Mouse (Mus musculus) hindbrain, postnatal 0 days (tissue): ENCODE results near the gene Npsr1. TPM values are rescaled to one million over a fixed set of nuclear protein-coding genes. Genes with fewer than 3 reads are reported as not detected.

ENCODE experiments used
- ATAC-seq: fragments of 200-750 bp; cut with Nextera tagmentation; 2 replicates; pipeline ENCODE4 v1.8.0; 2017; ENCODE audit warnings: mild to moderate bottlenecking, moderate TSS enrichment, moderate library complexity
- DNase-seq: peaks from one replicate; pipeline ENCODE4 v3.0.0-alpha.2; 2015; ENCODE audit warnings: low spot score
- H3K27ac ChIP-seq: fragments of 300-500 bp; sonication (generic); 2 replicates; pipeline ENCODE4 v1.5.1; 2014; ENCODE audit warnings: mild to moderate bottlenecking
- H3K27me3 ChIP-seq: fragments of 300-500 bp; sonication (generic); 2 replicates; pipeline ENCODE4 v1.6.1; 2014; ENCODE audit warnings: low read length, mixed read lengths; ENCODE audit not compliant: insufficient read depth
- H3K36me3 ChIP-seq: fragments of 300-500 bp; sonication (generic); 2 replicates; pipeline ENCODE4 v1.6.1; 2014; ENCODE audit warnings: low read length, mixed read lengths; ENCODE audit not compliant: insufficient read depth
- H3K4me1 ChIP-seq: fragments of 300-500 bp; sonication (generic); 2 replicates; pipeline ENCODE4 v1.6.1; 2014; ENCODE audit warnings: antibody characterized with exemption, low read length, mixed read lengths; ENCODE audit not compliant: insufficient read depth
- H3K4me2 ChIP-seq: fragments of 300-500 bp; sonication (generic); 2 replicates; pipeline ENCODE4 v1.6.1; 2014; ENCODE audit warnings: low read depth, mild to moderate bottlenecking, low read length, moderate library complexity, mixed read lengths
- H3K4me3 ChIP-seq: fragments of 300-500 bp; sonication (generic); 2 replicates; pipeline ENCODE4 v1.5.1; 2014; ENCODE audit warnings: low read length
- H3K9ac ChIP-seq: fragments of 300-500 bp; sonication (generic); replicated peaks from 2 replicates; pipeline ENCODE4 v1.6.1; 2014; ENCODE audit warnings: mild to moderate bottlenecking, low read length, moderate library complexity, mixed read lengths
- H3K9me3 ChIP-seq: fragments of 300-500 bp; sonication (generic); 2 replicates; pipeline ENCODE4 v1.6.1; 2016; ENCODE audit warnings: low read length, mixed read lengths
- CTCF ChIP-seq: IDR thresholded peaks from 2 replicates; pipeline ENCODE4 v1.5.1; 2016; ENCODE audit warnings: antibody characterized with exemption, control low read depth, low read depth
- WGBS: fragments of 180-500 bp; shearing (Covaris S2); extraction: QIAGEN DNeasy Blood & Tissue Kit; methylation state at CpG from one replicate; pipeline ENCODE4 v1.1.7; 2014; 5-methylcytosine and 5-hydroxymethylcytosine counted together
- polyA plus RNA-seq: library from polyadenylated mRNA; unstranded; fragments of >200 nt; fragmentation: Nextera tagmentation; extraction: Ambion mirVana; gene quantifications from 2 replicates; pipeline ENCODE4 v1.2.1, GENCODE M21; 2015
- total RNA-seq: library from RNA; depleted of rRNA; stranded (reverse); fragments of >200 nt; gene quantifications from 2 replicates; pipeline ENCODE4 v1.2.3, GENCODE M21; 2014

The Npsr1 gene
- total and polyA plus RNA-seq, 2 experiments from 2014 or later, result 0.84 to 1.2 TPM

DNA sequence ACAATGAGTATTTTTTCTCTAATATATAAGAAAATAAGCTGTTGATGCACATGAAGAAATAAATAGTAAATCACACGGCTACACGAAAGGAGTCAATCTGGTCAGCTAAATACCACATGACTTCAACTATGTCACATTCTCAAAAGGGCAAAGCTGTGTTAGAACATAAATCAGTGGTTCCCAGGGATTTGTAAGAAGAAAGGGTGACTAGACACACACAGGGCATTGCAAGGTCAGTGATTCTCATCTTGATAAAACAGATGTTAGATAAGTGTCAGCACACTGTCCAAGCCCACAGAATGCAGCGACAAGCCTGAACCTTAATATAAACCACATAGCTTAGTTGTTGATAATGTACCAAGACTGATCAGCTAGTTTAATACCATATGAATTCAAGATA is 184.8 kb downstream of the Npsr1 start:
- H3K4me1 ChIP-seq, result no peaks in the 10 kb centered on the region

DNA sequence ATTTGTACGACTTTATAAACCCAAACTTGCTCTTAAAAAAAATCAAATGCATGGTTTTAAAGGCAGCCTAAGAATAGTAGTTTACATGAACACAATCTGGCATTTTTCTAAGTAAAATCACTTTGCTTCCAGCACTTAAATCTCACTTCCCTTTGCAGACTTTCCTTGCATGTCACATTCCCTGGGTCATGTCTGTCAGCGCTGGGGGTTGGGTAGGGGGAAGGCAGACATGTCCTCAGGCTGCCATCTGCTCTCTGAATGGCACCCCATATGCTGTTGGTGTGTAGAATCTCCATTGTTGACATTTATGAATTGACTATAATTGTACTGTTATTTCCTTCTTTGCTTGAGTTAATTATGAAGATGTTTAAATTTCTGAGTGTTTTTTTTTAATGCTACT is 185.3 kb downstream of the Npsr1 start:
- 55% methylated on average over 2 of the region's 2 CpGs for WGBS
- Histone ChIP-seq H3K4me3 (no peak overlapping the region), H3K27me3 (no peaks in the 10 kb centered on the region), H3K9ac (no peak overlapping the region), H3K27ac (no peak overlapping the region), H3K9me3 (no peaks in the 10 kb centered on the region), H3K4me2 (no peak overlapping the region), H3K4me1 (no peaks in the 10 kb centered on the region), H3K36me3 (no peaks in the 10 kb centered on the region)
- no peak for TF ChIP-seq CTCF
- DNase-seq (peak; percentile 50), ATAC-seq (peak; percentile 63; the same call in 1 of the 2 replicates)

More for the DNA sequence above, 184.8 kb downstream of the Npsr1 start:
- Histone ChIP-seq H3K4me2 (no peak overlapping the region), H3K4me3 (no peak overlapping the region), H3K9ac (no peak overlapping the region), H3K9me3 (no peaks in the 10 kb centered on the region), H3K36me3 (no peaks in the 10 kb centered on the region), H3K27ac (no peak overlapping the region), H3K27me3 (no peaks in the 10 kb centered on the region)
- DNase-seq, result no peak
- no peak for ATAC-seq
- TF ChIP-seq CTCF, result no peak
- 71% methylated on average over 3 of the region's 3 CpGs for WGBS

DNA sequence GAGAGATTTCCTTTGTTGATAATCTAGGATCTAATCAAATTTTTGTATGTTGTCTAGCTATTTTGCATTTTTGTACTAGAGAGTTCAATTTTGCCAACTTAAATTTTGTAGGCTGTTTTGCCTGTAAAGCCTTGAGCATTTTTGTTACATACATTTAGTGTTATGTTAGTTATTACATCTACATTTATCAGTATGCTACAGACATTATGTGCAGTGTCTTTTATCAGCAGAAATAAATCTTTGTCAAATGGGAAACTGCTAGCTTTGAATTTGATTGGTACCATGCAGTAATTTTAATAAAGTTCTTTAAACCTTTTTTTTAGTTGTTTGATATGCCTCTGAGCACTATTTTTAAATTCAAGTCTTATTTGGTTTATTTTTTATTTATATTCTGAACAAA is 185.7 kb downstream of the Npsr1 start:
- H3K9ac ChIP-seq, result no peak overlapping the region
- H3K4me2 ChIP-seq, result no peak overlapping the region
- no peaks in the 10 kb centered on the region for H3K4me1 ChIP-seq
- ATAC-seq, result no peak
- no peak overlapping the region for H3K27ac ChIP-seq
- no peaks in the 10 kb centered on the region for H3K27me3 ChIP-seq
- no peak for DNase-seq
- H3K4me3 ChIP-seq, result no peak overlapping the region
- H3K36me3 ChIP-seq, result no peaks in the 10 kb centered on the region
- TF ChIP-seq CTCF, result no peak
- no peaks in the 10 kb centered on the region for H3K9me3 ChIP-seq

DNA sequence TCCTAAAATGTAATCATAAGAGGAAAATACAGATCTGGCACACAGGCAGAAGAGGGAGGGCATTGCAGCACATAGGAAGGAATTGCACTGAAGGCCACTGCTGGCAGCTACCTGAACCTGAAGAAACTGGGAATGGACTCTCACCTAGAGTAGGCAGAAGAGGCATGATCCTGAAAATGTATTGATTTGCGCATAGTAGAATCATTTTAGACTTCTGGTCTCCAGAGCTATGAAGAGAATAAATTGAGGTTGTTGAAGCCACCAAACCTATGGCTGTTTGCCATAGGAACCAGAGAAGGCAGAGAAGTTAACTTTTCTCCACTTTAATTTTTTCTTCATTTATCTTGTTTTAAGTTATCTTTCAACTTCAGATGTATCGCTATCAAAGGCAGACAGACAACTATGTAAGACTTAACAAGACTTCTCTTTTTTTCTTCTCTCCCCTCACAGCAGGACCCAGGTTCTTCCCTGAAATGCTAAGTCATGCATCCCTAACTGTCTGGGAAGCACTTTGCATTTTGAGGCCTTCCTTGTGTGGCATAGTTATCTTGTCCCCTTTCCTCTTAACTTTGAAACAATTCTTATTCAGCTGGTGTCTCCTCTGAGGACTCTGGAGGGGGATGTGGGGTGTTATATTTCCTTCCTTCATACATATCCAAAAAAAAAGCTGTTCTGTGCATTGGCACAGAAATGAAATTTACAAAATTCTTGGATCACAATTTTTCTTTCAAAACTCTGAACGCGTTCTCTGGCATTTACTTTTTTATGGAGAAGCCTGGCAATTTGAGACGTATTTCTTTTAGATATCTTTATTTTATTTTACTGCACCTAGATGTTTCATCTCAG is 186.7 kb downstream of the Npsr1 start:
- ATAC-seq, result no peak
- 82% methylated on average over 5 of the region's 5 CpGs for WGBS

DNA sequence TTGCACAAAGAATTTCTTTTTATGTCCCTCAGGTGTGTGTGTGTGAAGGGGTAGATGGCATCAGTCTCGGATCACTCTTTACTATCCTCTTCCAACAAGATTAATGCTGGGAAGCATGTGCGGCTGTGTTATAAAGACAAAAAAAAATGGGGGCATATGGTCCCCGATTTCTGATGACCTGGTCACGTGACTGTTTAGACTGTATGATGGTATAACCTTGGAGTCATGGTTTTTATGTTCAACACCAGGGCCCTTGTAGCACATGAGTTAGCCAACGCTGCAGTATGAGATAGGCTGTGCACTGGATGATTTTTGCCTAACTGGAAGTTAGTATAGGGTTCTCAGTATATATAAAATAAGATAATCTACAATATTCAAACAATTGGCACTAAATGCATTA is 187.6 kb downstream of the Npsr1 start:
- H3K9me3 ChIP-seq, result no peaks in the 10 kb centered on the region
- H3K4me3 ChIP-seq, result no peak overlapping the region
- H3K36me3 ChIP-seq, result no peaks in the 10 kb centered on the region
- WGBS, result 92% methylated on average over 5 of the region's 5 CpGs
- H3K9ac ChIP-seq, result no peak overlapping the region
- ATAC-seq (no peak), DNase-seq (no peak)
- H3K4me2 ChIP-seq, result no peak overlapping the region
- no peaks in the 10 kb centered on the region for H3K27me3 ChIP-seq
- no peaks in the 10 kb centered on the region for H3K4me1 ChIP-seq
- no peak for TF ChIP-seq CTCF
- H3K27ac ChIP-seq, result no peak overlapping the region

More for the DNA sequence above, 186.7 kb downstream of the Npsr1 start:
- H3K36me3 ChIP-seq, result no peaks in the 10 kb centered on the region
- H3K4me2 ChIP-seq, result no peak overlapping the region
- H3K9ac ChIP-seq, result no peak overlapping the region
- DNase-seq, result no peak
- no peaks in the 10 kb centered on the region for H3K4me1 ChIP-seq
- no peak overlapping the region for H3K4me3 ChIP-seq
- H3K27ac ChIP-seq, result no peak overlapping the region
- no peak for TF ChIP-seq CTCF
- no peaks in the 10 kb centered on the region for H3K9me3 ChIP-seq
- no peaks in the 10 kb centered on the region for H3K27me3 ChIP-seq

DNA sequence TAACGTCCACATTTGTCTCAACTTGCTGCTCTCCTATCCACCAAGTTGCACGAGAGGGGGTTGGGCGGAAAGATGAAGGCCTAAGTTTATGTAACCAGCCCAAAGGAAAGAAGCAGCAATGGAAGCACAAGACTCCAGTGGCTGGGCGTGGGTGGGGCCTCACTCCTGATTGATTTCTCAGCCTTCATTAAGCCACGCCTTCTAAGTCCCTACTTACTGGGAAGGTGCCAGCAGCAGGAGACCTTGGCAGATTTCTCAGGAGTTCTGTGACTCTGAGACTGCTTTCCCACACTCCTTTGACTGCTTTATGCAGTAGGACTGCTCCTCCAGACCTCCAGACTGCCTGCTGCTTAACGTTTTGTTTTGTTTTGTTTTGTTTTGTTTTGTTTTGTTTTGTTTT is 193.6 kb downstream of the Npsr1 start:
- peak; percentile 31 for DNase-seq
- H3K27me3 ChIP-seq, result no peaks in the 10 kb centered on the region
- H3K9me3 ChIP-seq, result no peaks in the 10 kb centered on the region
- 48% methylated on average over 6 of the region's 6 CpGs for WGBS
- no peak overlapping the region for H3K27ac ChIP-seq
- no peak for ATAC-seq
- no peak overlapping the region for H3K4me3 ChIP-seq
- no peak overlapping the region for H3K9ac ChIP-seq
- no peaks in the 10 kb centered on the region for H3K36me3 ChIP-seq
- H3K4me1 ChIP-seq, result no peaks in the 10 kb centered on the region
- no peak for TF ChIP-seq CTCF
- no peak overlapping the region for H3K4me2 ChIP-seq

DNA sequence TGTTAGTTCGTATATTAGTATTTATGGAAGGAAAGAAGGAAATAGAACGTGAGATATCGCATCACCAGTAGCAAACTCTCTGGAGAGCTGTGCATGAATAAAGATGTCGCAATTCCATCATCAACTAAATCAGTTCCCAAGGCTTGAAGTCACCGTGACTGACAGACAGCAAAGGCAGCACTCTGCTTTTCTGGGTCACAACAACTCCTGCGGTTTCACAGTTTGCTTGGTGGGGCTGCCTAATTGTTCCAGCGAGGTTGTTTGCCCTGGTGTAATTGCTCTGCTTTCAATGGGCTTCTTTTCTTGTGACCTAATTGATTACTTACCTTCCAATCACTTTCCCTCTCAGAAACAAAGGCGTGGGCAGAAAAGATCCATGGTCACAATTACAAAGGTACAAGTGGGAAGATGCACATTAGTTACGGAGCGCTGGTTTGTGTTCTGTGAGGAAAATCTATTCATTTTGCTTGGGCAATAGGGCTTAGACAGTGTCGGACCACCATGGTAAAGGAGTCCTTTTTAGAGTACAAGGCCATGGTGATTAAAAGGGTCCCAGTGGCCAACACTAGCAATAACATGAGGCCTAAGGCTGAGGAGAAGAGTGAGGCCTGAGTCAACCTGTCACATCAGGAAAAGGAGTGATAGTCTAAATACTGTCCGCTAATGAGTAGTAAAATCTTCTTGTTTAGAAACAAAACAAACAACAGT is 195.6 kb downstream of the Npsr1 start:
- TF ChIP-seq CTCF, result no peak
- H3K4me3 ChIP-seq, result no peak overlapping the region
- no peaks in the 10 kb centered on the region for H3K36me3 ChIP-seq
- DNase-seq (no peak), ATAC-seq (no peak)
- no peaks in the 10 kb centered on the region for H3K9me3 ChIP-seq
- H3K4me2 ChIP-seq, result no peak overlapping the region
- 48% methylated on average over 12 of the region's 12 CpGs for WGBS
- no peaks in the 10 kb centered on the region for H3K4me1 ChIP-seq
- H3K27ac ChIP-seq, result no peak overlapping the region
- no peak overlapping the region for H3K9ac ChIP-seq
- H3K27me3 ChIP-seq, result no peaks in the 10 kb centered on the region
